Mouse (Mus musculus): ENCODE measurements at regions not wholly inside any gene's neighbourhood (a gene's known extent, or its start where the extent isn't known, plus 50 kb on each side); places are given as distances from the start of the nearest gene placed in this dataset.
A peak's percentile ranks its signal among the peaks of the same experiment; 100 is the strongest.

- no peak overlapping the region for H3K4me3 ChIP-seq (ENCODE audit: insufficient read depth, low read length)
- peaks cover 28% of the 10 kb centered on the region for H3K4me1 ChIP-seq (ENCODE audit: control insufficient read depth, insufficient read depth, low read length)
- no peak overlapping the region for H3K27ac ChIP-seq (ENCODE audit: insufficient read depth, low read depth, low read length)
- TF ChIP-seq CTCF (IDR thresholded peaks at IDR 0.05; ENCODE audit: low read depth, low read length) (no peak), POLR2A (IDR thresholded peaks at IDR 0.05; ENCODE audit: borderline replicate concordance, low read depth, low read length) (no peak)
These were observed 87.5 kb upstream of the Kitl start for GRCm38 (mm10) chr10:99927913-99928312.

DNA sequence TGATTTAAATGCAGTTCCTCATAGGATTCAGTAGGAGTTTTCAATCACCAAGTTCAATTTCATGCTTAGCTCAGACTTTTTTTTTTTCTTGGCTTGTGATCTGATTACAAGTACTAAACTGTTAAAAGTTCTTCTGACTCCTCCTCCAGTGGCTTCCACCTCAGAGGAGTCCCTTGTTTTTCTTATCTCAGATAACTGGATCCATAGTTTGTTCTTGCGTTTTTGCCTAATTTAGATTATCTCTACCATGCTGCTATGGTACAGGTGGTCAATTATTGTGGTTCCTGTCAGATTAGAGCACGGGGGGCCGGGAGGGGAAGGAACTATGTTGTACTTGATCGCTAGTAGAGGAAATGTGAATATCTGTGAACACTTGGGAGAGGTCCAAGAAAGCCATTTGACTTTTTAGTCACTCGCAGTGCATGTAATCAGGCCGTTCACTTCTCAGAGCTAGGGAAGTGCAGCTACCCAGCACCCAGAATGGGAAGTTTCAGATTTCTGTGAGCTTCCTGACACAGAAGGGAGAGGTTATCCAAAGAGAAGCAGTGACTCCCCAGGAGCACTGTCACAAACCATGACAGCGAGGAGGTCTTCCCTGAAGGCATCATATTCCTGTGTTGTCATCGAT lies 89.0 kb upstream of the Kitl start:
- Histone ChIP-seq H3K4me1 (ENCODE audit: control insufficient read depth, insufficient read depth, low read length) (peaks cover 28% of the 10 kb centered on the region), H3K4me3 (ENCODE audit: insufficient read depth, low read length) (0 out of 2 replicates have a peak overlapping the region, but pooled peaks have one; percentile 9), H3K27ac (ENCODE audit: insufficient read depth, low read depth, low read length) (peak overlapping the region; percentile 71)
- no peak for TF ChIP-seq CTCF (IDR thresholded peaks at IDR 0.05; ENCODE audit: low read depth, low read length)
- no peak for TF ChIP-seq POLR2A (IDR thresholded peaks at IDR 0.05; ENCODE audit: borderline replicate concordance, low read depth, low read length)

DNA sequence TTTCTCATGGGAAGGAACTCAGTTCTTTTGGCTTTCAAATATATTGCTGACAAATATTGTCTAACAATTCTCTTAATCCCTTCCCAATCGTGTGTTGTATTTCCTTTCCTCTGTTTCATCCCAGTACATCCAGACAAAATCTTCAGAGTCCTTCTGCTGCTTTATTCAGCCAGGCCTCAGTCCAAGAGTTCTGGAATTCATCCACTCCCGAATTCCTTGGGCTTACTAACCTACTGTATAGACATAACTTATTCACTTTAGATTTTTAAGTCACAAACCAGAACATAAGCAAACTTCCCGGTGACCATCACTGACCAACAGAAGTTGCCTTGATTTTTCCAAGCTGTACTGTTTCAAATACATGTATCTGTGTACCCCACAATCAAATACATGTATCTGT lies 90.9 kb upstream of the Kitl start:
- H3K4me3 ChIP-seq (ENCODE audit: insufficient read depth, low read length) = no peak overlapping the region
- H3K4me1 ChIP-seq (ENCODE audit: control insufficient read depth, insufficient read depth, low read length) = peaks cover 24% of the 10 kb centered on the region
- H3K27ac ChIP-seq (ENCODE audit: insufficient read depth, low read depth, low read length) = no peak overlapping the region
- no peak for TF ChIP-seq CTCF (IDR thresholded peaks at IDR 0.05; ENCODE audit: low read depth, low read length)
- TF ChIP-seq POLR2A (IDR thresholded peaks at IDR 0.05; ENCODE audit: borderline replicate concordance, low read depth, low read length) = no peak

DNA sequence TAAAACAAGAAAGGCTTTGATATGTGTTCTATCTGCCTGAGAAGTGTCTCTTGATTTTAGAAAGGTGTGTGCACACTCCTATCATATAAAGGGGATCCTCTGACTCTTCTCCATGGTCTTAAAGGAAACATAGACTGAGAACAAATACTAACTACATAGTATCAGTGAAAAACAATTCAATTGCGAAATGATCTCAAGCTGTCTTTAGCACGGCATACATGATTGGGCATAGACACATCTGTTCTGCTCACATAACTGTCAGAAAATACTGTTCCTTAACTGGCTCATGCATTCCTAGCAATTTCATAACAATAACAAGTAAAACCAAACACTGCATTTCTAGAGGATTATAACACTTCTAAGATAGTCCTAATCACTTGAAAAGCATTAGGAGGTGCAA lies 95.5 kb upstream of the Kitl start:
- no peak for TF ChIP-seq POLR2A (IDR thresholded peaks at IDR 0.05; ENCODE audit: borderline replicate concordance, low read depth, low read length)
- TF ChIP-seq CTCF (IDR thresholded peaks at IDR 0.05; ENCODE audit: low read depth, low read length) = no peak
- H3K4me1 ChIP-seq (ENCODE audit: control insufficient read depth, insufficient read depth, low read length) = no peaks in the 10 kb centered on the region
- H3K27ac ChIP-seq (ENCODE audit: insufficient read depth, low read depth, low read length) = no peak overlapping the region
- H3K4me3 ChIP-seq (ENCODE audit: insufficient read depth, low read length) = no peak overlapping the region

- no peak overlapping the region for H3K4me3 ChIP-seq (ENCODE audit: insufficient read depth, low read length)
- H3K27ac ChIP-seq (ENCODE audit: insufficient read depth, low read depth, low read length) = no peak overlapping the region
- TF ChIP-seq POLR2A (IDR thresholded peaks at IDR 0.05; ENCODE audit: borderline replicate concordance, low read depth, low read length) (no peak), CTCF (IDR thresholded peaks at IDR 0.05; ENCODE audit: low read depth, low read length) (no peak)
- peaks cover 2% of the 10 kb centered on the region; the same call in 1 of the 2 replicates for H3K4me1 ChIP-seq (ENCODE audit: control insufficient read depth, insufficient read depth, low read length)
These were observed 96.7 kb upstream of the Kitl start for GRCm38 (mm10) chr10:99918567-99919320.

GRCm38 (mm10) chr10:99913846-99914187 lies 101.6 kb upstream of the Kitl start:
- TF ChIP-seq CTCF (IDR thresholded peaks at IDR 0.05; ENCODE audit: low read depth, low read length) (no peak), POLR2A (IDR thresholded peaks at IDR 0.05; ENCODE audit: borderline replicate concordance, low read depth, low read length) (no peak)
- H3K4me3 ChIP-seq (ENCODE audit: insufficient read depth, low read length) = no peak overlapping the region
- H3K27ac ChIP-seq (ENCODE audit: insufficient read depth, low read depth, low read length) = no peak overlapping the region
- H3K4me1 ChIP-seq (ENCODE audit: control insufficient read depth, insufficient read depth, low read length) = peaks cover 2% of the 10 kb centered on the region; the same call in 1 of the 2 replicates

DNA sequence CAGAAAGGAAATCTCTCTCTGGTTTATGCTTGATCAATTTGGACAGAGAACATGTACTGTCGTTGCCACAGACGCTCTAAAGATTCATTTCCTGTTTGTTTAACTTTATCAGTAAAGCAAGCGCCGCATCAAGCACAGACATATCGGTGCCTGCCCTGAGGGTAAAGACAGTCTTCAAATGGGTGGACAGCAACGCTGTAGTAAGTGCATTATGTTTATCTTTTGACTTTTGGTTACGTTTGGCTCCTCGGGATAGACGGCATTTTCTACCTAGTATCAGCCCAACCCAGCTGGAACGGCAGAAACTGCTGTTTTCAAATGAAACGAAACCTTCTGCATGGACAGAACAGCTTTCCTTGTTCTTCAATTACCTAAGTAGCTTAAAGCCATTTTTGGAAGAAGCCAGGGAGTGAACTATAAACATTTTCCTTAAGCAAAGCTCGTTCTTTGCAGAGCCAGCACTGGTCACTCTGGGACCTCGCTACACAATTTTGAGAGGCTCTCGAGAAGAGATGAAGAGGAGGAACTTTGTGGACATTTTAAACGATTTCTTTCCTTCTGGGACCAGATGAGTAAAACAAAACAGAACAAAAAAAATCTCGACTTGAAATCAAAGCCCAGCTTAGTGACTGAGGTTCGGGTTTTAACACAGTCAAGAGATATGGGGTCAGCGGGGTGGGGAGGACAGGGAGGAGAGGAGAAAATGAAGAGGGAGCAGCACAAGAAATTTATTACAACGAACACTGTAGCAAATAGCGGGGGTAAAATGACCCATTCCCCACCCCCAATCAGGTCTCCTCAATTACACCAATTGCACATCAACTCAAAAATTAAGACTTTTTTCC lies 102.2 kb upstream of the Kitl start:
- Histone ChIP-seq H3K27ac (ENCODE audit: insufficient read depth, low read depth, low read length) (no peak overlapping the region), H3K4me1 (ENCODE audit: control insufficient read depth, insufficient read depth, low read length) (peaks cover 2% of the 10 kb centered on the region; the same call in 1 of the 2 replicates), H3K4me3 (ENCODE audit: insufficient read depth, low read length) (peak overlapping the region; percentile 74)
- TF ChIP-seq CTCF (IDR thresholded peaks at IDR 0.05; ENCODE audit: low read depth, low read length) (no peak), POLR2A (IDR thresholded peaks at IDR 0.05; ENCODE audit: borderline replicate concordance, low read depth, low read length) (no peak)

DNA sequence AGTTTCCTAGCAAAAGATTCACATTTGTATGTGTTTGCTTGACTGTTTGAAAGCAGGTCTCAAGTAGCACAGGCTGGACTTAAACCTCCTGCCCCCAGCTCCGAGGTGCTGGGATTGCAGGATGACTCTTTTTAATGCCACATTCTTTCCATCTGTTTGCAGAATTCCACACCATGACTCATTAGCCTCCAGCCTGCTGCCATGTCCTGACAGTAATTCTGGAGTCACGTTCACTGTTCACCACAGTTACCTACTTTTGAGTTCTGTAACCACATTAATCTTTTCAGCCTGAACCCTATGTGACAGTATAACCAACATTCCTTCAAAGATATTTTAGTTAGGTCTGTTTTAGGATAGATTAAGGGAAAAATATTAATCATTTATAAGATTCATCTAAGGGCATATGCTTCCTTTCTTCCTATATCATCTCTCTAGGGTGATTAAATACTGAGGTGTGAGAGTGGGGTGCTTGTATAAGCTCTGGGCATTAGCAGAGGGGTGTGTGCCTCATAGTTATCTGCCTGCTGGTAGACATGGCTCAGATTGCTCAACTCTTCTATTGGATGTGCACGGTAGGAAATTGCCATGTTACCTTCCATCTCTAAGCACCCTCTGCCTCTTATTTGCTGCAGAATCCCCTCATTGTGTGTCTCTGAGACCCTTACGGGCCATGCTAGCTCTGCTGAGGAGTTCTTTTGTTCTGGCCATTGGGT lies 105.3 kb upstream of the Kitl start:
- Histone ChIP-seq H3K4me1 (ENCODE audit: control insufficient read depth, insufficient read depth, low read length) (peaks cover 2% of the 10 kb centered on the region; the same call in 1 of the 2 replicates), H3K27ac (ENCODE audit: insufficient read depth, low read depth, low read length) (no peak overlapping the region)
- TF ChIP-seq POLR2A (IDR thresholded peaks at IDR 0.05; ENCODE audit: borderline replicate concordance, low read depth, low read length) (no peak), CTCF (IDR thresholded peaks at IDR 0.05; ENCODE audit: low read depth, low read length) (no peak)

DNA sequence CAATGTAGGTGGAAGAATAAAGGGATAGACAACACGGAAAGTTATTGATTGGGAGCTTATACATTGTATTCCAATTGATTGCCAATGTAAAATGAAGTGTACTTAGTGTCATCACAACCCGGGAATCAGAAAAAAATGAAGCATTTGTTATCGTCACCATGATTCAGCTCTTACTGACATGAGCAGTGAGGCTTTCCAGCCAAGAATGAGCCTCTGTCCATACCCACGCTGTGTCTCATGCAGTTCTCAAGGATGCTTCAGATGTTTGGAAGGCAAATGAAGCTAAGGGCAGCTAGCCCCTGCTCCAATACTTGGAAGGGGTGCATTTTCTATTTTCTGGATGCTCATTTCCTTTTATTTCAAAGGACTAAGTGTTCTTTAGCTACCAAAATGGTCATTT lies 107.4 kb upstream of the Kitl start:
- TF ChIP-seq POLR2A (IDR thresholded peaks at IDR 0.05; ENCODE audit: borderline replicate concordance, low read depth, low read length) = no peak
- TF ChIP-seq CTCF (IDR thresholded peaks at IDR 0.05; ENCODE audit: low read depth, low read length) = no peak
- Histone ChIP-seq H3K27ac (ENCODE audit: insufficient read depth, low read depth, low read length) (no peak overlapping the region), H3K4me3 (ENCODE audit: insufficient read depth, low read length) (no peak overlapping the region), H3K4me1 (ENCODE audit: control insufficient read depth, insufficient read depth, low read length) (no peaks in the 10 kb centered on the region)

More for the DNA sequence above, 105.3 kb upstream of the Kitl start:
- H3K4me3 ChIP-seq (ENCODE audit: insufficient read depth, low read length) = no peak overlapping the region

Measured in bone marrow macrophage, adult 2 months (primary cell).